Mouse (Mus musculus): ENCODE data around the gene Ifrd2. TPM values are rescaled to one million over a fixed set of nuclear protein-coding genes. Genes with fewer than 3 reads are reported as not detected.

Gene Ifrd2
- polyA plus RNA-seq, 1 experiment = 16.4 TPM

- Histone ChIP-seq H3K4me3 (ENCODE audit: control insufficient read depth, low read depth, low read length) (peak overlapping the region; percentile 88), H3K27ac (ENCODE audit: control insufficient read depth, insufficient read depth, low read depth, low read length) (peak overlapping the region; percentile 73), H3K36me3 (ENCODE audit: control insufficient read depth, insufficient read depth, low read length) (peaks cover 2% of the 10 kb centered on the region), H3K27me3 (ENCODE audit: control insufficient read depth, insufficient read depth, low read length) (no peaks in the 10 kb centered on the region), H3K4me1 (ENCODE audit: control insufficient read depth, insufficient read depth, low read length) (peaks cover 13% of the 10 kb centered on the region)
- no peak for TF ChIP-seq CTCF (IDR thresholded peaks at IDR 0.05; ENCODE audit: control insufficient read depth, insufficient read depth, insufficient replicate concordance, low read depth, low read length)
- no peak; the same call in 1 of the 2 replicates for TF ChIP-seq POLR2A (IDR thresholded peaks at IDR 0.05; ENCODE audit: control insufficient read depth, low read depth, low read length)
Measured at GRCm38 (mm10) chr9:107551890-107552355, 35.5 kb upstream of the Ifrd2 start.

DNA sequence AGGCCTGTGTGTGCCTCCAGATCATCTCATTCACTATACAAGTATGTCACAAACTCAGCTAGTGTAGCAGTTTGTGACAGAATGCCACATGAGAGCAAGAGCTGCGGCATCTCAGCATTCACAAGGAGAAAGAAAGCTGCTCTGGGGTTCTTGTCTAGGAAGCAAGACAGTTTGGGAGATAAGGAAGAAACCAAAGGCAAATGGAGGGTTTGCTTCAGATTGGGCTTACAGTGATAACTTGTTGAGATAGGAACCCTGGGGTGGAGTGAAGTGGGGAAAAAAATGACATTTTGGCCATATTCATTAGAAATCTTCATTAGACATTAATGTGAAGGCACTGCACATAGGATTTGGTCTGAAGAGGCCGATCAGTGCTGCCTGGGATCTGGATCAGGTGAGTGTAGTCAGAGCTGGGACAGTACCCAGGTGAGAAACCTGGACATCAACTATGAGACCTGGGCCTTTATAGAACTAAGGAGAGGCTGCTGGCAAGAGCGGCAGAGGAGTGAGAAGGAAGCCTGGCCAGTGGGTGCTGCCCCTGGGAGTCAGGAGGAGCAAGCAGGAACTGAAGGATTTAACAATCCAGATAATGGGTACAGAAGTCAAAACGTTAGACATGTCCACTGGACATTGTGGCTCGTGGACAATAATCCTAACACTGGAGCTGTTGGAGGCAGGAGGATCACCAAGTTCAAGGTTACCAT lies 34.6 kb upstream of the Ifrd2 start:
- Histone ChIP-seq H3K27ac (ENCODE audit: control insufficient read depth, insufficient read depth, low read depth, low read length) (peak overlapping the region; percentile 76), H3K4me1 (ENCODE audit: control insufficient read depth, insufficient read depth, low read length) (peaks cover 10% of the 10 kb centered on the region), H3K27me3 (ENCODE audit: control insufficient read depth, insufficient read depth, low read length) (no peaks in the 10 kb centered on the region), H3K4me3 (ENCODE audit: control insufficient read depth, low read depth, low read length) (peak overlapping the region; percentile 88), H3K36me3 (ENCODE audit: control insufficient read depth, insufficient read depth, low read length) (peaks cover 2% of the 10 kb centered on the region)
- TF ChIP-seq CTCF (IDR thresholded peaks at IDR 0.05; ENCODE audit: control insufficient read depth, insufficient read depth, insufficient replicate concordance, low read depth, low read length) (no peak), POLR2A (IDR thresholded peaks at IDR 0.05; ENCODE audit: control insufficient read depth, low read depth, low read length) (no peak)

DNA sequence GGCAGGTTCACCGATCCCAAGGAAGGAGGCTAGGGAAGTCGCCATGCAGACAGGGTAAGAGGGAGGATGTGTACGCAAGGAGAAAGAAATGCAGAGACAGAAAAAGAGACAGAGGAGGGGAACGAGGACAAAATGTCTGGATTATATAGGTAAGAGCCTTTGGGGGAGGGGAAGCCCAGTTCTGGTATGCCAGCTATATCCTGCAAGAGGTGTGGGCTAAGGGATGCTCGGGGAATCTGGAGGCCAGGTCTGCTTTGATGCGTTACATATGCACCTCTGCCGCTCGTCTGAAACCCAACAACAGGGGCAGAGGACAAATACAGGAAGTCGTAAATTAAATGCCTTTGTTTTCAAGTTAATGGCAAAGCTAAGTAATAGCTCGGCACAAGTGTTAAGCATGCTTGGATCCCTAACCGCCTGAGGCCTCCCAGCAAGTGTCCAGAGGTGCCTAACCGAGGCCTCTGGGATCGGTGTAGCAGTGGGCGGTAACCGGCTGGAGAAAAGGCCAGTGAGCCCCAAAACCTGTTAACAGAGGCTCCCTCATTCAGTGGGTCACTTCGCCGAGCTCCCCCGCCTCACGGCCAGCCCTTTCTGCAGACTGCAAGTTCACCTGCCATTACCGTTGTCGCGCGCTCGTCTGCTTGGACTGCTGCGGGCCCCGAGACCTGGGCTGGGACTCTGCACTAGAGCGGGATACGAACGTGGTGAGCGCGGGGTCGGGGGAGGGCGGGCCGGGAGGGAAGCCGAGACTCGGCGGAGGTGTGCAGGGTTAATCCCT lies 33.7 kb upstream of the Ifrd2 start:
- H3K4me3 ChIP-seq (ENCODE audit: control insufficient read depth, low read depth, low read length) = peak overlapping the region; percentile 88
- no peaks in the 10 kb centered on the region for H3K27me3 ChIP-seq (ENCODE audit: control insufficient read depth, insufficient read depth, low read length)
- no peaks in the 10 kb centered on the region; the same call in 1 of the 2 replicates for H3K36me3 ChIP-seq (ENCODE audit: control insufficient read depth, insufficient read depth, low read length)
- no peak for TF ChIP-seq POLR2A (IDR thresholded peaks at IDR 0.05; ENCODE audit: control insufficient read depth, low read depth, low read length)
- TF ChIP-seq CTCF (IDR thresholded peaks at IDR 0.05; ENCODE audit: control insufficient read depth, insufficient read depth, insufficient replicate concordance, low read depth, low read length) = no peak
- H3K4me1 ChIP-seq (ENCODE audit: control insufficient read depth, insufficient read depth, low read length) = peaks cover 10% of the 10 kb centered on the region
- H3K27ac ChIP-seq (ENCODE audit: control insufficient read depth, insufficient read depth, low read depth, low read length) = peak overlapping the region; percentile 76

DNA sequence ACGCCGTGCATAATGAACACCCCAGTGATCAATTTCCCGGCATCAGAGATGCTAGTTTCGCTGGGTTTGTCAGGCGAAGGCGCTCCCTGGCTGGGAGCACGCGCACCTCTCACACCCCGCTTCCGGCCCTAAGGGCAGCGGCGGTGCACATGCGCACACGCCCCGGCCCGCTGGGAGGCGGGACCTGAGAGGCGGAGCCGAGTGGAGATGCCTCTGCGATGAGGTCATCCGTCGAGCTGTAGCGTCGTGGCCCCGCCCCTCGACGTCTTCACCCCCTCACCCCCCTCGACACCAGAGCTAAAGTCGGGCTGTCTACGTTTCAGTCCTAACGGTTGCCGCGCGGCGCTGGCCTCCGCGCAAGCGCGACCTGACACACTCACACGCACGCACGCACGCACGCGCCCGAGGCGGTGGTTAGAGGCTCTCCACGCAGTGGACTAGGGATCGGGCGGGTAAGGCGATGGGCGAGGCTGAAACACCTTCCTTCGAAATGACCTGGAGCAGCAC lies 33.1 kb upstream of the Ifrd2 start:
- peaks cover 10% of the 10 kb centered on the region for H3K4me1 ChIP-seq (ENCODE audit: control insufficient read depth, insufficient read depth, low read length)
- H3K27me3 ChIP-seq (ENCODE audit: control insufficient read depth, insufficient read depth, low read length) = no peaks in the 10 kb centered on the region
- TF ChIP-seq POLR2A (IDR thresholded peaks at IDR 0.05; ENCODE audit: control insufficient read depth, low read depth, low read length) (peak; percentile 99), CTCF (IDR thresholded peaks at IDR 0.05; ENCODE audit: control insufficient read depth, insufficient read depth, insufficient replicate concordance, low read depth, low read length) (no peak)
- H3K36me3 ChIP-seq (ENCODE audit: control insufficient read depth, insufficient read depth, low read length) = no peaks in the 10 kb centered on the region; the same call in 1 of the 2 replicates
- H3K27ac ChIP-seq (ENCODE audit: control insufficient read depth, insufficient read depth, low read depth, low read length) = peak overlapping the region; percentile 93
- peak overlapping the region; percentile 88 for H3K4me3 ChIP-seq (ENCODE audit: control insufficient read depth, low read depth, low read length)

GRCm38 (mm10) chr9:107555031-107555457 lies 32.4 kb upstream of the Ifrd2 start:
- Histone ChIP-seq H3K36me3 (ENCODE audit: control insufficient read depth, insufficient read depth, low read length) (no peaks in the 10 kb centered on the region; the same call in 1 of the 2 replicates), H3K4me1 (ENCODE audit: control insufficient read depth, insufficient read depth, low read length) (peaks cover 10% of the 10 kb centered on the region), H3K27ac (ENCODE audit: control insufficient read depth, insufficient read depth, low read depth, low read length) (peak overlapping the region; percentile 93), H3K4me3 (ENCODE audit: control insufficient read depth, low read depth, low read length) (peak overlapping the region; percentile 88), H3K27me3 (ENCODE audit: control insufficient read depth, insufficient read depth, low read length) (no peaks in the 10 kb centered on the region)
- TF ChIP-seq POLR2A (IDR thresholded peaks at IDR 0.05; ENCODE audit: control insufficient read depth, low read depth, low read length) = peak; percentile 38; the same call in 1 of the 2 replicates
- no peak for TF ChIP-seq CTCF (IDR thresholded peaks at IDR 0.05; ENCODE audit: control insufficient read depth, insufficient read depth, insufficient replicate concordance, low read depth, low read length)

DNA sequence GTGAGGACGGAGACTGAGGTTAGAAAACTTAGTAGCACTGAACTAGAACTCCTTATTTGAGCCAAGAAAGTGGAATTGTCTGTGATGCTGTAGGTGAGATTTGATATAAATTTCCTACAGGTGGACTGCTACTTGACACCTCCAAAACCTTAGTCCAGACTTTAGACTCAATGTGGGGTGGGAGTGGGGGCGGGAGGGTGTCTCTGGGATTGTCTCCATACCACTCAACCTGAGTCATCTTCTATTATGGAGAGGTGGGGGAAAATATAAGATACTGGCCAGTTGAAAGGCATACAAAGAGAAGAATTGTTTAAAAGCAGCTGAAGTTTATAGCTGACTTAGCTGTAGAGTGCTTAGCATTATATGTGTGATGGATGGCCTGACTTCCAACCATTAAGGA lies 31.7 kb upstream of the Ifrd2 start:
- no peaks in the 10 kb centered on the region; the same call in 1 of the 2 replicates for H3K36me3 ChIP-seq (ENCODE audit: control insufficient read depth, insufficient read depth, low read length)
- TF ChIP-seq POLR2A (IDR thresholded peaks at IDR 0.05; ENCODE audit: control insufficient read depth, low read depth, low read length) (no peak), CTCF (IDR thresholded peaks at IDR 0.05; ENCODE audit: control insufficient read depth, insufficient read depth, insufficient replicate concordance, low read depth, low read length) (no peak)
- no peaks in the 10 kb centered on the region for H3K27me3 ChIP-seq (ENCODE audit: control insufficient read depth, insufficient read depth, low read length)
- peak overlapping the region; percentile 88 for H3K4me3 ChIP-seq (ENCODE audit: control insufficient read depth, low read depth, low read length)
- H3K27ac ChIP-seq (ENCODE audit: control insufficient read depth, insufficient read depth, low read depth, low read length) = peak overlapping the region; percentile 93
- H3K4me1 ChIP-seq (ENCODE audit: control insufficient read depth, insufficient read depth, low read length) = peaks cover 10% of the 10 kb centered on the region

- no peaks in the 10 kb centered on the region for H3K27me3 ChIP-seq (ENCODE audit: control insufficient read depth, insufficient read depth, low read length)
- no peak for TF ChIP-seq POLR2A (IDR thresholded peaks at IDR 0.05; ENCODE audit: control insufficient read depth, low read depth, low read length)
- TF ChIP-seq CTCF (IDR thresholded peaks at IDR 0.05; ENCODE audit: control insufficient read depth, insufficient read depth, insufficient replicate concordance, low read depth, low read length) = no peak
- H3K4me3 ChIP-seq (ENCODE audit: control insufficient read depth, low read depth, low read length) = peak overlapping the region; percentile 57
- no peaks in the 10 kb centered on the region; the same call in 1 of the 2 replicates for H3K36me3 ChIP-seq (ENCODE audit: control insufficient read depth, insufficient read depth, low read length)
- H3K27ac ChIP-seq (ENCODE audit: control insufficient read depth, insufficient read depth, low read depth, low read length) = no peak overlapping the region
- peaks cover 10% of the 10 kb centered on the region for H3K4me1 ChIP-seq (ENCODE audit: control insufficient read depth, insufficient read depth, low read length)
Measured at GRCm38 (mm10) chr9:107556346-107556745, 31.1 kb upstream of the Ifrd2 start.

Measured in testis, adult 2 months (tissue).